Mouse (Mus musculus): ENCODE data around the gene Lipe.

- TF ChIP-seq POLR2A (IDR thresholded peaks at IDR 0.05; ENCODE audit: control insufficient read depth, low read depth, low read length): no peak
- no peak for TF ChIP-seq CTCF (IDR thresholded peaks at IDR 0.05; ENCODE audit: control insufficient read depth, insufficient read depth, insufficient replicate concordance, low read depth, low read length)
These were observed 34.6 kb upstream of the Lipe start for GRCm38 (mm10) chr7:25433007-25433541.
